Mouse (Mus musculus): ENCODE measurements at regions not wholly inside any gene's neighbourhood (a gene's known extent, or its start where the extent isn't known, plus 50 kb on each side); places are given as distances from the start of the nearest gene placed in this dataset.
A peak's percentile ranks its signal among the peaks of the same experiment; 100 is the strongest.
"Not testable (repeated sequence)": the region's sequence is repeated elsewhere in the genome, so short reads cannot be mapped to it uniquely, and the experiment has no call there.

DNA sequence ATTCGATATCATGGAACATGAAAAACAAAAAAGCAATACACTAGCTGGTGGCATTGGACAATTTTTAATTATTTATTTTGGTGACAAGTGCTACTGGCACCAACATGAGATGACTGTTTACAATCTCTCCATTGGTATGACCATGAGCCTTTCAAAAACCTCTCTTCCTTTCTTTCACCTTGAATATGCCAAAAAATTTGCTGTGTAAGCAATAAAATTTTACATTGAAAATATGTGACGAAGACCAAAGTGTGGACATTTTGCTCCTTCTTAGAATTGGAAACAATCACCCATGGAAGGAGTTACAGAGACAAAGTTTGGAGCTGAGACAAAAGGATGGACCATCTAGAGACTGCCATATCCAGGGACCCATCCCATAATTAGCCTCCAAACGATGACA is 83.4 kb upstream of the Gm49339 start:
- not testable (repeated sequence) for H3K4me1 ChIP-seq (ENCODE audit: insufficient read depth, low read length); H3K27me3 ChIP-seq (ENCODE audit: insufficient read depth, low read length); H3K9me3 ChIP-seq (ENCODE audit: low read length); H3K4me3 ChIP-seq (ENCODE audit: low read depth, low read length); ATAC-seq (ENCODE audit: low FRiP score); H3K9ac ChIP-seq (replicated peaks; ENCODE audit: low read length, poor library complexity, severe bottlenecking); H3K36me3 ChIP-seq (ENCODE audit: insufficient read depth, low read length); DNase-seq (ENCODE audit: low spot score); H3K4me2 ChIP-seq (ENCODE audit: low read depth, low read length, poor library complexity, severe bottlenecking); H3K27ac ChIP-seq (ENCODE audit: low read depth, low read length)
- WGBS = 83% methylated on average over 3 of the region's 3 CpGs

GRCm38 (mm10) chr10:51405141-51405540 is 75.3 kb upstream of the Gm49339 start:
- TF ChIP-seq CTCF (IDR thresholded peaks at IDR 0.05) = peak; percentile 91
- DNase-seq (ENCODE audit: low spot score) = peak; percentile 88
- ATAC-seq (ENCODE audit: low FRiP score) = 0 out of 2 replicates have a peak, but pooled peaks have one; percentile 50
- Histone ChIP-seq H3K4me1 (ENCODE audit: insufficient read depth, low read length) (no peaks in the 10 kb centered on the region), H3K4me3 (ENCODE audit: low read depth, low read length) (no peak overlapping the region), H3K36me3 (ENCODE audit: insufficient read depth, low read length) (no peaks in the 10 kb centered on the region), H3K27ac (ENCODE audit: low read depth, low read length) (no peak overlapping the region), H3K9ac (replicated peaks; ENCODE audit: low read length, poor library complexity, severe bottlenecking) (no peak overlapping the region), H3K27me3 (ENCODE audit: insufficient read depth, low read length) (no peaks in the 10 kb centered on the region), H3K9me3 (ENCODE audit: low read length) (no peaks in the 10 kb centered on the region), H3K4me2 (ENCODE audit: low read depth, low read length, poor library complexity, severe bottlenecking) (0 out of 2 replicates have a peak overlapping the region, but pooled peaks have one; percentile 12)
- WGBS = 2% methylated on average over 9 of the region's 9 CpGs

GRCm38 (mm10) chr10:51412795-51413194 is 67.6 kb upstream of the Gm49339 start:
- Histone ChIP-seq H3K4me3 (ENCODE audit: low read depth, low read length) (no peak overlapping the region), H3K27me3 (ENCODE audit: insufficient read depth, low read length) (no peaks in the 10 kb centered on the region), H3K4me2 (ENCODE audit: low read depth, low read length, poor library complexity, severe bottlenecking) (no peak overlapping the region), H3K9ac (replicated peaks; ENCODE audit: low read length, poor library complexity, severe bottlenecking) (no peak overlapping the region), H3K27ac (ENCODE audit: low read depth, low read length) (no peak overlapping the region), H3K36me3 (ENCODE audit: insufficient read depth, low read length) (no peaks in the 10 kb centered on the region), H3K4me1 (ENCODE audit: insufficient read depth, low read length) (no peaks in the 10 kb centered on the region), H3K9me3 (ENCODE audit: low read length) (no peaks in the 10 kb centered on the region)
- no peak for DNase-seq (ENCODE audit: low spot score)
- no peak for ATAC-seq (ENCODE audit: low FRiP score)
- TF ChIP-seq CTCF (IDR thresholded peaks at IDR 0.05) = no peak

- WGBS = 93% methylated on average over 1 of the region's 1 CpGs
- ATAC-seq (ENCODE audit: low FRiP score) (no peak), DNase-seq (ENCODE audit: low spot score) (no peak)
- no peak overlapping the region for H3K4me2 ChIP-seq (ENCODE audit: low read depth, low read length, poor library complexity, severe bottlenecking)
- no peaks in the 10 kb centered on the region for H3K9me3 ChIP-seq (ENCODE audit: low read length)
- TF ChIP-seq CTCF (IDR thresholded peaks at IDR 0.05) = no peak
- no peaks in the 10 kb centered on the region for H3K27me3 ChIP-seq (ENCODE audit: insufficient read depth, low read length)
- H3K27ac ChIP-seq (ENCODE audit: low read depth, low read length) = no peak overlapping the region
- H3K4me3 ChIP-seq (ENCODE audit: low read depth, low read length) = no peak overlapping the region
- no peaks in the 10 kb centered on the region for H3K4me1 ChIP-seq (ENCODE audit: insufficient read depth, low read length)
- H3K36me3 ChIP-seq (ENCODE audit: insufficient read depth, low read length) = no peaks in the 10 kb centered on the region
- no peak overlapping the region for H3K9ac ChIP-seq (replicated peaks; ENCODE audit: low read length, poor library complexity, severe bottlenecking)
These were observed 65.9 kb upstream of the Gm49339 start for GRCm38 (mm10) chr10:51414512-51414911.

DNA sequence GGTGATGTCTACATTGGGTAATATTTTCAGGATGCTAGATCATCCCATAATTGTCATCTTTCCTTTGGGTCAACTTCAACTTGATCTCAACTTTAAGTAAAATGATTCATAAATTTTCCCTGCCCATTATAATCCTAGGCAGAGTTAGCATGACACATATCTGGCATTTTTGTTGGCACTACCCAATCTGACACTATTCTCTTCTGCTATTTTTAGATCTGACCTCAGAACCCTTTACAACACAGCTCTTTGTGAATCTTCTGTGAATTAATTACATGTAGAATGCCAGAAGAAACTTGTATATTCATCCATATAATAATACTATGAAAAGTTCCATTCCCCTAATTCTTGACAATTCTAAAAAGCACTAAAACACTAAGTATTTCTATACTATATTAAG is 63.7 kb upstream of the Gm49339 start:
- TF ChIP-seq CTCF (IDR thresholded peaks at IDR 0.05) = no peak
- H3K4me3 ChIP-seq (ENCODE audit: low read depth, low read length) = no peak overlapping the region

GRCm38 (mm10) chr10:51417221-51417911 is 63.0 kb upstream of the Gm49339 start:
- Histone ChIP-seq H3K27ac (ENCODE audit: low read depth, low read length) (no peak overlapping the region), H3K4me1 (ENCODE audit: insufficient read depth, low read length) (no peaks in the 10 kb centered on the region), H3K4me3 (ENCODE audit: low read depth, low read length) (no peak overlapping the region), H3K4me2 (ENCODE audit: low read depth, low read length, poor library complexity, severe bottlenecking) (no peak overlapping the region), H3K9me3 (ENCODE audit: low read length) (no peaks in the 10 kb centered on the region), H3K27me3 (ENCODE audit: insufficient read depth, low read length) (no peaks in the 10 kb centered on the region), H3K9ac (replicated peaks; ENCODE audit: low read length, poor library complexity, severe bottlenecking) (no peak overlapping the region), H3K36me3 (ENCODE audit: insufficient read depth, low read length) (no peaks in the 10 kb centered on the region)
- ATAC-seq (ENCODE audit: low FRiP score) (no peak), DNase-seq (ENCODE audit: low spot score) (no peak)
- TF ChIP-seq CTCF (IDR thresholded peaks at IDR 0.05) = no peak
- 82% methylated on average over 3 of the region's 3 CpGs for WGBS

More for the DNA sequence above, 63.7 kb upstream of the Gm49339 start:
- Histone ChIP-seq H3K9me3 (ENCODE audit: low read length) (no peaks in the 10 kb centered on the region), H3K4me1 (ENCODE audit: insufficient read depth, low read length) (no peaks in the 10 kb centered on the region), H3K36me3 (ENCODE audit: insufficient read depth, low read length) (no peaks in the 10 kb centered on the region), H3K27ac (ENCODE audit: low read depth, low read length) (no peak overlapping the region), H3K27me3 (ENCODE audit: insufficient read depth, low read length) (no peaks in the 10 kb centered on the region), H3K9ac (replicated peaks; ENCODE audit: low read length, poor library complexity, severe bottlenecking) (no peak overlapping the region), H3K4me2 (ENCODE audit: low read depth, low read length, poor library complexity, severe bottlenecking) (no peak overlapping the region)
- DNase-seq (ENCODE audit: low spot score) (no peak), ATAC-seq (ENCODE audit: low FRiP score) (no peak)

All from midbrain, postnatal 0 days (tissue).